Mouse (Mus musculus) embryonic fibroblast, embryonic 13.5 days (primary cell): ENCODE results near the gene Stat6. TPM values are rescaled to one million over a fixed set of nuclear protein-coding genes. Genes with fewer than 3 reads are reported as not detected.
"Not testable (repeated sequence)": the region's sequence is repeated elsewhere in the genome, so short reads cannot be mapped to it uniquely, and the experiment has no call there.

Experiments used
- H3K27ac ChIP-seq: 2 replicates; pipeline ENCODE4 v1.5.1; 2012; ENCODE audit warnings: low read length, control low read depth, inconsistent platforms; ENCODE audit not compliant: insufficient read depth
- H3K4me1 ChIP-seq: 2 replicates; pipeline ENCODE4 v1.6.1; 2011; ENCODE audit warnings: low read length; ENCODE audit not compliant: control insufficient read depth, insufficient read depth
- H3K4me3 ChIP-seq: 2 replicates; pipeline ENCODE4 v1.5.1; 2011; ENCODE audit warnings: mild to moderate bottlenecking, control low read depth, low read length; ENCODE audit not compliant: insufficient read depth
- CTCF ChIP-seq: IDR thresholded peaks from 2 replicates; pipeline ENCODE4 v1.5.1; 2011; ENCODE audit warnings: mild to moderate bottlenecking, control low read depth, low read length, moderate library complexity, borderline replicate concordance; ENCODE audit not compliant: insufficient read depth
- POLR2A ChIP-seq: IDR thresholded peaks from 2 replicates; pipeline ENCODE4 v1.6.1; 2011; ENCODE audit warnings: low read depth, mild to moderate bottlenecking, control low read depth, low read length, moderate library complexity
- polyA plus RNA-seq: library from polyadenylated mRNA; stranded (reverse); fragments of >200 nt; gene quantifications from 2 replicates; pipeline ENCODE4 v1.2.4, GENCODE M21; 2011; ENCODE audit warnings: low read depth; ENCODE audit not compliant: missing spikeins, insufficient read length

The Stat6 gene
- polyA plus RNA-seq, 1 experiment: 55.1 TPM

- Histone ChIP-seq H3K4me3 (peak overlapping the region; percentile 55), H3K4me1 (peaks cover 6% of the 10 kb centered on the region), H3K27ac (peak overlapping the region; percentile 98)
- TF ChIP-seq CTCF (peak; percentile 82), POLR2A (peak; percentile 34; the same call in 1 of the 2 replicates)
Measured at GRCm38 (mm10) chr10:127641861-127642771, 670 bp upstream of the Stat6 start.

GRCm38 (mm10) chr10:127643553-127644238 is 910 bp downstream of the Stat6 start:
- Histone ChIP-seq H3K4me3 (peak overlapping the region; percentile 55), H3K27ac (peak overlapping the region; percentile 98)

GRCm38 (mm10) chr10:127645791-127646190 is 3.0 kb downstream of the Stat6 start:
- peaks cover 6% of the 10 kb centered on the region for H3K4me1 ChIP-seq
- H3K4me3 ChIP-seq: no peak overlapping the region
- no peak overlapping the region for H3K27ac ChIP-seq
- no peak for TF ChIP-seq POLR2A
- no peak for TF ChIP-seq CTCF

More at GRCm38 (mm10) chr10:127643553-127644238, 910 bp downstream of the Stat6 start:
- TF ChIP-seq POLR2A (peak; percentile 66; the same call in 1 of the 2 replicates), CTCF (no peak)
- peaks cover 6% of the 10 kb centered on the region for H3K4me1 ChIP-seq

- Histone ChIP-seq H3K27ac (no peak overlapping the region), H3K4me1 (no peaks in the 10 kb centered on the region), H3K4me3 (no peak overlapping the region)
- TF ChIP-seq POLR2A: no peak
- no peak for TF ChIP-seq CTCF
Measured at GRCm38 (mm10) chr10:127652906-127653638, 10.3 kb downstream of the Stat6 start.

- Histone ChIP-seq H3K27ac (no peak overlapping the region), H3K4me3 (no peak overlapping the region), H3K4me1 (no peaks in the 10 kb centered on the region)
- TF ChIP-seq POLR2A (no peak), CTCF (no peak)
Measured at GRCm38 (mm10) chr10:127654970-127655579, 12.3 kb downstream of the Stat6 start.

- not testable (repeated sequence) for H3K4me3 ChIP-seq, H3K27ac ChIP-seq, H3K4me1 ChIP-seq
Measured at GRCm38 (mm10) chr10:127657617-127658016, 14.8 kb downstream of the Stat6 start.

- TF ChIP-seq CTCF: no peak
- no peak for TF ChIP-seq POLR2A
- H3K4me1 ChIP-seq: no peaks in the 10 kb centered on the region; the same call in 1 of the 2 replicates
- H3K4me3 ChIP-seq: no peak overlapping the region
- H3K27ac ChIP-seq: no peak overlapping the region
Measured at GRCm38 (mm10) chr10:127658076-127658475, 15.3 kb downstream of the Stat6 start.

GRCm38 (mm10) chr10:127659551-127659950 is 16.8 kb downstream of the Stat6 start:
- H3K4me1 ChIP-seq: no peaks in the 10 kb centered on the region; the same call in 1 of the 2 replicates
- TF ChIP-seq POLR2A (peak; percentile 42), CTCF (no peak)
- no peak overlapping the region for H3K27ac ChIP-seq
- H3K4me3 ChIP-seq: no peak overlapping the region

GRCm38 (mm10) chr10:127661291-127661914 is 18.6 kb downstream of the Stat6 start:
- H3K27ac ChIP-seq: peak overlapping the region; percentile 68
- no peaks in the 10 kb centered on the region; the same call in 1 of the 2 replicates for H3K4me1 ChIP-seq
- H3K4me3 ChIP-seq: no peak overlapping the region; the same call in 1 of the 2 replicates
- no peak for TF ChIP-seq POLR2A
- no peak for TF ChIP-seq CTCF
